Mouse (Mus musculus) inflammation-experienced regulatory T-cells, adult 6 months (primary cell): ENCODE results near the gene Pnliprp2. TPM values are rescaled to one million over a fixed set of nuclear protein-coding genes. Genes with fewer than 3 reads are reported as not detected.

Source experiments
- ATAC-seq: one replicate; pipeline ENCODE4 v1.8.0; 2017
- polyA plus RNA-seq, 3 experiments: library from polyadenylated mRNA; unstranded; fragments of 100-300 nt; shearing (Covaris generic); gene quantifications; one replicate each; pipeline ENCODE4 v1.2.1; 2017

The Pnliprp2 gene
- not detected for polyA plus RNA-seq

DNA sequence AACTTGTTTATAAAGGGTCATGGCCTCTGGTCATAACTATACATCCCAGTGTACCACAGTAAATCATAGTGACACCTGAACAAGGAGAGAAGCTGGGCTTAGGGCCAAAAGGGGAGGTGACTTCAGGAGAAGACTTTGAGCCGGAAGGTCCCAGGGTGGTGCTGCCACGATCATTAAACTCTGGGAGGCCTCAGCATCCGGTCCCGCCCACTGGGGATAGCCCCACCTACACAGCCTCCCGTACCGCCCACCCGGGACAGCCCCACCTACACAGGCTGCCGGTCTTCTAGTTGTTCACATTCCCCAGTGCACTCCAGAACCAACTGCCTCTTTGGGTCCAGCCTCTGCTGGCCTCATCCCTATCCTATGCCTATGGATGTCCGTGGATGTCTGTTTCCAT is at the start of gene Pnliprp2:
Gene Pnliprp2 (plus strand): TSS at position 297 of the 400 bp plus-strand sequence.
- ATAC-seq, result no peak

DNA sequence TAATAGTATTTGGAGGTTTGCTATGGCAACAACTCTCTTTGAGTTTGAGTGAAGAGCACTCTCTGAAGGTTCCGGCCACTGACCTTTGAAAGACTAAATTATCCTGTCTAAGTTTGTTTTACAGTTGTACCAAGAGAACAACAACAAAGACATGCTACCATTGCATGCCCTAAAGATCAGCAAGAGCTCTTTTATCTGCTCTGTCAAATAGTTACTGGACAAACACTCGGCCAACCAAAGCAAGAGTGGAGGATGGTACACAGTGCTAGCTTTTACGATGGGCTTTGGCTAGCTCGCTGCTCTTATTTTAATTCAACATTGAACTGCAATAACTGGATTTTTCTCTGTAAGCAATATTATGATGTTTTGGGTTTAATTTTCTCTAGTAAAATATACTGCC is 41.6 kb upstream of the Pnliprp2 start:
- ATAC-seq, result no peak

- ATAC-seq, result no peak
Observed at GRCm38 (mm10) chr19:58720439-58720838, 39.1 kb upstream of the Pnliprp2 start.

GRCm38 (mm10) chr19:58726551-58726950 is 33.0 kb upstream of the Pnliprp2 start:
- no peak for ATAC-seq

GRCm38 (mm10) chr19:58727756-58728155 is 31.8 kb upstream of the Pnliprp2 start:
- ATAC-seq, result no peak

DNA sequence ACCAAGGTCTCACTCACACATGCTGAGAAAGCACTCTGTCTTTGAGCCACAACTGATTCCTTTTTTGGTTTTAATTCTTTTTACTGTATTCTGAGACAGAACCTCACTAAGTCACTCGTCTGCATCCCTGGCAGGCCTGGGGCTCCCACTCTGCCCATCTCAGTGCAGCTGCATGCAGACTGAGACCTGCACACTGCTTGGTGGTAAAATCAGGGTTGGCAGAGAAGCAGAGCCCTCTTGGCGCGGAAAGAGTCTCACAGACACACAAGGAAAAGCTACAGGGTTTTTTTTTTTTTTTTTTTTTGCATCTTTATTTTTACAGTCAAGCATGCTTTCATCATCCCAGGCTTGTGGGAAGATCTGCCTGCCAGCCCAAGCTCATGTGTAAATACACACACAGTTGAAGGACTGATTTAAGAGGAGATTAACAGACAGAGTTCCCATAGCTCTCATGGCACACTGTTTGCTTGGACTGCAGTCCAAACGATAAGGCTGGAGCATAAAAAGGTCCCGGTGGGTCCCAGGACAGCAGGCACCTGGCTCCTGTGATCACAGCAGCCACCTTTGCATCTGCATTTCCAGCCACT is 31.0 kb upstream of the Pnliprp2 start, which contains the start of gene Pnliprp1:
Gene Pnliprp1 (plus strand): TSS at position 443 of the 587 bp plus-strand sequence.
- ATAC-seq, result no peak

GRCm38 (mm10) chr19:58733216-58733615 is 26.3 kb upstream of the Pnliprp2 start:
- ATAC-seq, result no peak

DNA sequence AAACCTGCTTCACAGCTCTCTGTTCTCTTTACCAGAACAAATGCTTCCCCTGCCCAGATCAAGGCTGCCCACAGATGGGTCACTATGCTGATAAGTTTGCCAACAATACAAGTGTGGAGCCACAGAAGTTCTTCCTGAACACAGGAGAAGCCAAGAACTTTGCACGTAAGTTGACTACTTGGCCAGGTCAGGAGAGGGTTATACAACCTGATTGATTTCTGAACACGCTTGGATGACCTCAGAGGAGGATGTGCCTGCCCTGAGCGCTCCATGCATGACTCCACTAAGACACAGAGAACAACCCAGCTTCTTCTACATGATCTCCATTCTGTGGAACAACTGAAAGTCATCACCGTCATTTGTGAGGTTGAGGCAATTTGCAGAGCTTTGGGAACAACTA is 21.4 kb upstream of the Pnliprp2 start:
- no peak for ATAC-seq

GRCm38 (mm10) chr19:58741036-58741435 is 18.5 kb upstream of the Pnliprp2 start:
- ATAC-seq, result no peak

DNA sequence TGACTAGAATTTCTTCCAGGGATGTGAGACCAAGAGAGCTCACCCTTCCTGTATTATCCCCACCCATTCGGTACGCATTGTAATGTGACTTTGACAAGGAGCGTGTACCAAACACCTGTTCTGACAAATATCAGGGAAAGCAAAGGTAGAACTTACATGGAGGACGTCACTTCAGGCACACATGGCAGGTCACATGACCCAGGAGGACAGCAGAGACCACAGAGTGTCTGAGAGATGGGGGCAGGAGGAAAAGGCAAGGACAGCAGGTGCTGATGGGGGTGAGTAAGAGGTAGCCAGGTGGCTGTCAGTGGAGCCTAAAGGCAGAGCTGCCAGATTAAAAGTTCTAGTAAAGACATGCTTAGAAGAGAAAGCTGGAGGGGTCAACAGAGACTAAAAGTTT is 16.8 kb upstream of the Pnliprp2 start:
- no peak for ATAC-seq

- ATAC-seq, result no peak
Observed at GRCm38 (mm10) chr19:58743736-58744135, 15.8 kb upstream of the Pnliprp2 start.

DNA sequence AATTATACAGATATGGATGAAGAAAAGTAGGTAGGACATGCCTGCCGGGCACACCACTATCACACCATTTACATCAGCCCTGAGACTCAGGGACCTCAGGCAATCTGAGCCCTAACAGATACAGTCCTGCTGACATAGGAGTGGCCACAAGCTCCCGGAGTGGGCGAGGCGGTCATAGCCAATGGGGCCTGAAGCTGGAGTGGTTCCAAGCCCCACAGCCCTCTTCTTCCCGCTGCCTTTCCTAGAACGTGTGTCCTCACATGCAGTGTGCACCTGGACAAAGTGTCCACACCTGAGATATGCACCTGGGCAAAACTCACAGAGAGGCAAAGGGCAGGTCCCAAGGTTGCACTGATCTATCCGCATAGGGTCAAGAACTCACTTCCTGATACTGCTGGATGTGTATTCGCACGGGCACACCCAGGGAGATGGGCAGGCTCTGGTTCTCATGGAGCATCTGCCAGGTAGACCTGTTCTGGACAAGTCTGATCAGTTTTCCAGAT is 12.0 kb upstream of the Pnliprp2 start:
- no peak for ATAC-seq

DNA sequence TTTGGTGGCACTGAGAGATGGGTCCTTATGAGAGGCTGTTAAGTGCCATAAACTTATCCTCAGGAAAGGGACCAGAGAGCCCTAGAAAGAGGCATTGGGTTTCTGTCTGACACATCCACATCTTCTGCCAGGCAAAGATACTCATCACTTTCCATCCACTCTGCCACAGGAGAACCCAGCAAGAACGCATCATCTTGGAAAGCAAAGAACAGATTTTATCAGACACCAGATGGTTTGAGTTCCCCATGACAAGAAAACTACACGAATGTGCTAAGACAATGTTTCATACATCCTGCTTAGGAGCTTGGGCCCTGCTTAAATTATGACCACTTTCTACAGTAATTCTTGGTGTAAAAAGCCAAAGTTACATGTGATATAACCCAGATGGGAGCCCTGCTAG is 8.7 kb upstream of the Pnliprp2 start:
- ATAC-seq, result no peak

GRCm38 (mm10) chr19:58751504-58751903 is 8.0 kb upstream of the Pnliprp2 start:
- no peak for ATAC-seq

- ATAC-seq, result no peak
Observed at GRCm38 (mm10) chr19:58758871-58759270, 648 bp upstream of the Pnliprp2 start.

- ATAC-seq, result no peak
Observed at GRCm38 (mm10) chr19:58762316-58762715, 2.8 kb downstream of the Pnliprp2 start.

DNA sequence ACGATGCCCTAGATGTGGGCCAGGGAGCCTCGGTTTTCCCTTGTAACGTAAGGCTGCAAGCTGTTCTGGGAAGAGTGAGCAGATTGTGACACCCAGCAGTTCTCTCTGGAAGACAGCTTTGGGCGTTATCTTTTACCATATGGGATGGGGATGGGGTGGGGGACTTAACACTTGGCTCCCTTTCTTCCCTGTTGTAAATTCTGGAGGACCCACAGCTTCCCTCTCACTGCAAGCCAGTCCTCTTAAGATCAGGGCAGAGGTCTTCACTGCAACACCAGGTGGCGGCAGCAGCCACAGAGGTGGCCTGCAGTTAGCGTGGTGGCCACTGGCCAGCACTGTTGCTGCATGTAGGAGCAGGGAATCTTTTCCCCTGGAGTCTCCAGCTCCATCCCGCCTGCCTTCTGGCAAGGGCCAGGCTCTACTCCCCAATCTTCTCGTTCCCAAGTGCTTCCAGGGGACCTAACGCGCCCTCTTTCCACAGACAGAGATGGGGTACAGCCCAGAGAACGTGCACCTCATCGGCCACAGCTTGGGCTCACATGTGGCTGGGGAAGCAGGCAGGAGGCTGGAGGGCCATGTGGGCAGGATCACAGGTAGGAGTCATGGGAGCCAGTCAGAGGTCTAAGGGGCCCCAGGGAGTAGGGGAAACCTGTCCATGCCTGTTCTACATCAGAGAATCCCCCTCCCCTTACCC is 3.5 kb downstream of the Pnliprp2 start:
- ATAC-seq, result no peak

DNA sequence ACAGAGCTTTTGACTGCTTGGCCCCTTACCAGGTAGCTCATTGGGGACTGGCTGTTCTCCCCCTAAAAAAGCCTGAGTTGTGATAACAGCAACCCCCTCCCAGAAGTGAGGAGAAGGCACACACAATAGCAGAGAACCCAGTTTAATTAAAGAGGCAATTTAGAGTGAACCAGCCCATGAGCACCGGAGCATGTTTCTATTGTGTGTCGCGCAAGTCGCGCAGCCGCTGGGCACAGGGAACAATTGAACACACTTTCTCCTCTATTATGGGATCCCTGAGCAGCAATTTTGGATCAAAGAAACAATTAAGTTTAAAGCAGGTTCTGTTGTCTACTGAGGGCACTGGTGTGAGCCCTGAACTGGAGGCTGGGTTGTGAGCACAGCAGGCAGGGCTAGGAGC is 7.8 kb downstream of the Pnliprp2 start:
- no peak for ATAC-seq

DNA sequence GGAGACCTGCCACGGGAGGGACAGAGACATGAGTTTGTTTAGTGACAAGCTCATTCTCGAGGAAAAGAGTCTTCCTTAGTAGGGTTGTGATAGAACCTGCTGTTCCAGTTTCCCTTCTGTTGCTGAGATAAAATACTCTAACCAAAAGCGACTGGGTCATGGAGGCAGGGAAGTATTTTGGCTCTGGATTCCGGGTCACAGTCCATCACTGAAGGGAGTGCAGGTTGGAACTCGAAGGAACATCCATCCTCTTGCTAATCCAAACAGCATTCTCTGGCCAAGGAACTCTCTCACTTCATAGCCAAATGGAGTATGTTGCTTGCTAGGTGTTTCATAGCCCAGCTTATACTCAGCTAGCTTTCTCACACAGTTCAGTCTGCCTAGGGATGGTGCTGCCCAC is 16.9 kb downstream of the Pnliprp2 start:
- ATAC-seq, result no peak

- no peak for ATAC-seq
Observed at GRCm38 (mm10) chr19:58781566-58781965, 22.0 kb downstream of the Pnliprp2 start.

DNA sequence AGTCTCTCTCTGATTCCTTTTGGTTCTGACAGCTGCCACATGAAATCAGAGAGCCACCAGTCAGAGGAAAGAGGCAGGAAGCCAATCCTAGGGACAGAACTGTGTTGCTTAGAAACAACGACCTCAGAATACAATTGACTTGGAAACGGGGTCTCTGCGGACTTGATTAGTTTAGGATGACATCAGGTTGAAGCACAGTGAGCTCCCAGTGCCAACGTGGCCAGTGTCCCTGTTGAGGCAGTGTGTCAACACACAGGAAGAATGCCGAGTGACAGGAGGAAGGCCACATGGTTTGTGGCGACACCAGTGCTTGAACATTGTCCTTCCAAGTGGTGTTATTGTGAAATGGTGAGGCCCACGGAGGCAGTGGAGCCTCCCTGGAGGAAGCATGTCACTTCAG is 24.4 kb downstream of the Pnliprp2 start:
- ATAC-seq, result no peak

- ATAC-seq, result no peak
Observed at GRCm38 (mm10) chr19:58789194-58789593, 29.7 kb downstream of the Pnliprp2 start.

GRCm38 (mm10) chr19:58794284-58794683 is 34.8 kb downstream of the Pnliprp2 start, which contains the start of gene 1700019N19Rik:
TSS of gene 1700019N19Rik (minus strand) at chr19:58794461.
- no peak for ATAC-seq

GRCm38 (mm10) chr19:58795114-58795669 is 35.7 kb downstream of the Pnliprp2 start:
- ATAC-seq, result no peak
